Mouse (Mus musculus) E14TG2a.4 (cell line): Measurements from ENCODE around the gene Grm8.

Experiments
- CTCF ChIP-seq: conservative IDR thresholded peaks from 2 replicates; pipeline ENCODE4 v1.5.1; 2014; ENCODE audit warnings: low read length
- POU5F1 ChIP-seq: IDR thresholded peaks from 2 replicates; pipeline ENCODE4 v1.6.1; 2014; ENCODE audit warnings: low read length, borderline replicate concordance

- TF ChIP-seq CTCF (no peak), POU5F1 (no peak)
These were observed 788.7 kb downstream of the Grm8 start for GRCm38 (mm10) chr6:27346311-27346710.
